In the genomic region with DNA sequence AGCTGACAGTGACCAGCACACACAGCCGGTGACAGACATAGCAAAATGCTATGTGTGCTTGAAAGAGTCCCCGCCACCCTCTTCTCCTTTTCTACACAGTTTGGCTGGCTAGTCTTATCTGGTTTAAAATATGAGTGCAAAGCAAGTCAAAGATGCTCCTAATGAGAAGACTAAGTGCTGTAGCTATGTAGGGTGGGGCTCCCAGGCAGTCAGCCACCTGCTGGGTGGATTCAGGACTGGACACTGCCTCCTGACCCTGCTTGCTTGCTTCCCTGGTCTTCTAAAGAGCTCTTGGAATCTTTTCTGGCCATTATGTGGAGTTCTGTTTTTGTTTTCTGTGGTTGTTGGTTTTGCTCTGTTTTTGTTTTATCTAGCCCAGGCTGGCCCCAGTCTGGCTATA, we compare ENCODE assay signal across 17 mouse cellular contexts.
DNase-seq lines count a peak whose midpoint lies in the region; ATAC-seq and TF ChIP-seq lines count a peak whose summit lies in the region.
"Had no signal": no experiment of that assay in that cellular context is flagged by ENCODE, and none has a peak within 500 bp of the region (broad histone marks: within the 10 kb centered on the region; RNA-seq: fewer than 3 reads in every experiment).

No protein-coding gene starts in this region.

- intact Hi-C loops in left cerebral cortex, adult 2 months (cut with DNase I) = loop anchor here (5.0 to 10.0 kb wide), 2 partner anchors 33 to 545 kb away; partner anchors contain the start of gene Rfxap

- no peak overlapping the region for H3K9ac ChIP-seq in forebrain, embryonic 13.5 days
- H3K9ac ChIP-seq in midbrain, embryonic 11.5 days (ENCODE audit: low read length) = no peak overlapping the region
- H3K9ac ChIP-seq: heart, embryonic 13.5 days had no signal

- peak overlapping the region; percentile 3; the same call in 1 of the 2 replicates for H3K27ac ChIP-seq in left cerebral cortex, adult 2 months
- peak overlapping the region; percentile 76 for H3K27ac ChIP-seq in forebrain, embryonic 13.5 days
- no peak overlapping the region for H3K27ac ChIP-seq in midbrain, embryonic 11.5 days (ENCODE audit: low read depth, low read length)
- H3K27ac ChIP-seq: heart, embryonic 13.5 days had no signal

- no peak for ATAC-seq in frontal cortex, adult (ENCODE audit: low TSS enrichment)
- ATAC-seq in forebrain, embryonic 13.5 days = no peak
- no peak for ATAC-seq in midbrain, embryonic 11.5 days (ENCODE audit: low FRiP score)

- H3K4me1 ChIP-seq in forebrain, embryonic 13.5 days = peaks cover 81% of the 10 kb centered on the region
- H3K4me1 ChIP-seq in midbrain, embryonic 11.5 days (ENCODE audit: control insufficient read depth, insufficient read depth, low read length) = peaks cover 43% of the 10 kb centered on the region

- 81% methylated on average over 2 of the region's 2 CpGs for WGBS in forebrain, embryonic 13.5 days
- whole genome bisulfite sequencing in midbrain, embryonic 11.5 days = 78% methylated on average over 2 of the region's 2 CpGs

- no peaks in the 10 kb centered on the region for H3K9me3 ChIP-seq in forebrain, embryonic 13.5 days (replicated peaks)
- H3K9me3 ChIP-seq in midbrain, embryonic 11.5 days (ENCODE audit: control insufficient read depth, low read length) = no peaks in the 10 kb centered on the region
- H3K9me3 ChIP-seq: heart, embryonic 13.5 days had no signal

- no peaks in the 10 kb centered on the region for H3K27me3 ChIP-seq in forebrain, embryonic 13.5 days
- H3K27me3 ChIP-seq in midbrain, embryonic 11.5 days (ENCODE audit: control insufficient read depth, insufficient read depth, low read length) = no peaks in the 10 kb centered on the region
- H3K27me3 ChIP-seq: heart, embryonic 13.5 days had no signal

- DNase-seq in frontal cortex, postnatal 10 days (ENCODE audit: low spot score in 2 of 2) = peak; percentile 3 to 4
- DNase-seq in left cerebral cortex, adult 2 months (ENCODE audit: extremely low spot score in 1 of 2, low spot score in 2 of 2) = peak; percentile 5 to 10
- DNase-seq in left cerebral cortex, adult 11 months (ENCODE audit: low spot score) = no peak
- DNase-seq in midbrain, embryonic 11.5 days (ENCODE audit: low spot score, missing footprints) = peak; percentile 76
- DNase-seq in spleen, postnatal 10 days (ENCODE audit: low spot score in 2 of 2) = no peak
- DNase-seq in kidney, adult 8-10 months = no peak
- DNase-seq: cerebellum, postnatal 36 days; heart, postnatal 36 days; kidney, adult 18-20 months; kidney, postnatal 14 days; layer of hippocampus, adult 9-11 months; lung, adult 18-20 months; lung, postnatal 36 days had no signal

- no peak overlapping the region for H3K4me2 ChIP-seq in forebrain, embryonic 13.5 days
- H3K4me2 ChIP-seq in midbrain, embryonic 11.5 days = no peak overlapping the region
- H3K4me2 ChIP-seq: heart, embryonic 13.5 days had no signal

- H3K4me3 ChIP-seq in left cerebral cortex, adult 2 months = no peak overlapping the region
- no peak overlapping the region for H3K4me3 ChIP-seq in forebrain, embryonic 13.5 days
- no peak overlapping the region for H3K4me3 ChIP-seq in midbrain, embryonic 11.5 days (ENCODE audit: low read depth, low read length)
- H3K4me3 ChIP-seq: erythroblast, embryonic 14.5 days; heart, embryonic 13.5 days had no signal

- H3K36me3 ChIP-seq in forebrain, embryonic 13.5 days (ENCODE audit: poor library complexity, severe bottlenecking) = no peaks in the 10 kb centered on the region
- H3K36me3 ChIP-seq in midbrain, embryonic 11.5 days (ENCODE audit: control insufficient read depth, insufficient read depth, low read length) = no peaks in the 10 kb centered on the region
- H3K36me3 ChIP-seq: heart, embryonic 13.5 days had no signal

- no peak for TF ChIP-seq CTCF in left cerebral cortex, adult 2 months (IDR thresholded peaks at IDR 0.05)

Comparison
In these comparisons a context has a peak if more than half of its experiments do, and no peak if none do; other contexts are left out.
1. DNase-seq: peak in frontal cortex, postnatal 10 days (2 of 2), left cerebral cortex, adult 2 months (2 of 2) and midbrain, embryonic 11.5 days (single experiment); none in left cerebral cortex, adult 11 months (single experiment), spleen, postnatal 10 days (0 of 2) and kidney, adult 8-10 months (0 of 2).